Mouse (Mus musculus): ENCODE results near the gene Scnn1a. TPM values are rescaled to one million over a fixed set of nuclear protein-coding genes. Genes with fewer than 3 reads are reported as not detected.
"Not testable (repeated sequence)": the region's sequence is repeated elsewhere in the genome, so short reads cannot be mapped to it uniquely, and the experiment has no call there.

The Scnn1a gene
- 1.0 and 1.9 TPM in 2 replicates for total RNA-seq (2021)
- long read RNA-seq, experiment 1, partial matches to known transcripts: 0 of 2 reads
- long read RNA-seq, experiment 1, other reads (novel, unspliced or antisense): 2 of 2 reads
- long read RNA-seq, experiment 2: 0 reads

DNA sequence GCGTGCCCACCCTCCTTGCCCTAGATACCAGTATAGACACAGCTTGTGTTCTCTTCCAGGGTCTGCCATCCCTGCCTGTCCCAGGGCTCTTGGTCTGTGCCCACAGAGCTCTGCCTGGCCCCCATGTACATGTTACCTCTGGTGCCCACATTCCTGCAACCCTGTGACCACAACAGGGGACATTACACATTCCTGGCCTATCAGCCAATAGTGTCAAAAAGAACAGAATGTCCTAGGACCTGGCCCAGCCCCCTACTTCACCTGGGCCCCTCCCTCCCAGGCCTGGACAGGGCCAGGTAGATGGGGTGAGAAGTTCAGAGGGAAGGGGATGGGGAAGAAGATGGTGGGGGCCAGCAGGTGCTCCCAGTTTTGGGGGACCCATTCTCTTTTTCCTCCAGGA is at the start of gene Scnn1a:
Gene Scnn1a, plus strand, starts transcription at position 337 of the 400 bp plus-strand sequence.
- DNase-seq: no peak

DNA sequence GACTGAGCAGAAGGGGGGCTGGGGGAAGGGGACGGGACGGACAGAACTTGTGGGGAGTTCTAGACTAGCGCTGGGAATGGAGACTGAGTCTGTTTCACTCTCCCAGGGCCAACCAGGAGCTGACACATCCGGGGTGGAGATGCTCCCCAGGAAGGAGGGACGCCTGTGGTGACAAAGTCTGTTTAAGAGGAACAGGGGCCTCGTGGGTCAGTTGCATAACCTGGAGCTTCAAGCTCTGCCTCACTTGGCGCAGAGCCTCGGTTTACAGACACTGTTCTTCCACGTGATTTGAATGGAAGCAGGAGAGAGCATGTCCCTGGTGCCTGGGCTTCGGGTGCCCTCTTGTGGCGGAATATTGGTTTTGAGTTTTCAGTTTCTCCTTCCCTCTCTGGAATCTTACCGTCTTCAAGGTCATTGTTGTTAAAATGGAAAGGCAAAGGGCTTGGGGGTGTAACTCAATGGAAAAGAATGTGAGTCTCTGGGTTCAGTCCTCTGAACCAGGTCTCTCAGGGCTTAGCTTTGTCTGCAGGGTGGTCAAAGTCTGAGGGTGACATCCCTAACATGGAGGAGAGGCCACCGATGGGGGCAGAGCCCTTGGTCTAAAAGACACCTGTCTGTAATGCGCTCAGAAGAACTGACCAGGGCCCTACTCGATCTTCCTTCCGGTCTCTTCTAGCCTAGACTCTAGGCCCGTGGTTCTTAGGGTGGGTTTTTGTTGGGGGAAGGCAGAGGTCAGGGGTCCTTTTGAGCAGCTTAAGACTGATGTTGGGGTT is 48.8 kb upstream of the Scnn1a start:
- DNase-seq: peak; percentile 96

DNA sequence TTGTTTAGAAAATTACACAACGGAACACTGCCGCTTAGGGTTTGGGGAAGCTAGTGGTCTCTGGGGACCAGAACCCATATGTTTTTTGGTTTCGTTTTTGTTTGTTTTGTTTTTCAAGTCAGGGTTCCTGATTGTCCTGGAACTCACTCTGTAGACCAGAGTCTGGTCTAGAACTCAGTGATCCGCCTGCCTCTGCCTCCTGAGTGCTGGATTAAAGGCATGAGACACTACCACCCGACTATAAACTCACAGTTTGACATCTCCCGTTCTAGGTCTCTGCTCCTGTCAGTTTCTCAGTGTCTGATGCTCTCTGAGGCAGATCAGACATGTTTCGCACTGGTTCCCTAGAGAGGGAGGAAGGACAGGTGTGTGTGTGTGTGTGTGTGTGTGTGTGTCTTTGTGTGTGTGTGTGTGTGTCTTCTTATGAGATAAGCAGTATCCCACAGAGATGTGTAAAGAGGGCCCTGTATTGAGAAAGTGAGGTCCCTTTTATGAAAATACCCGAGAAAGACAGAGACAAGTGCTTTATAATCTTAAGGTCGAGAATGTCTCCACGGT is 48.2 kb upstream of the Scnn1a start:
- no peak for DNase-seq

DNA sequence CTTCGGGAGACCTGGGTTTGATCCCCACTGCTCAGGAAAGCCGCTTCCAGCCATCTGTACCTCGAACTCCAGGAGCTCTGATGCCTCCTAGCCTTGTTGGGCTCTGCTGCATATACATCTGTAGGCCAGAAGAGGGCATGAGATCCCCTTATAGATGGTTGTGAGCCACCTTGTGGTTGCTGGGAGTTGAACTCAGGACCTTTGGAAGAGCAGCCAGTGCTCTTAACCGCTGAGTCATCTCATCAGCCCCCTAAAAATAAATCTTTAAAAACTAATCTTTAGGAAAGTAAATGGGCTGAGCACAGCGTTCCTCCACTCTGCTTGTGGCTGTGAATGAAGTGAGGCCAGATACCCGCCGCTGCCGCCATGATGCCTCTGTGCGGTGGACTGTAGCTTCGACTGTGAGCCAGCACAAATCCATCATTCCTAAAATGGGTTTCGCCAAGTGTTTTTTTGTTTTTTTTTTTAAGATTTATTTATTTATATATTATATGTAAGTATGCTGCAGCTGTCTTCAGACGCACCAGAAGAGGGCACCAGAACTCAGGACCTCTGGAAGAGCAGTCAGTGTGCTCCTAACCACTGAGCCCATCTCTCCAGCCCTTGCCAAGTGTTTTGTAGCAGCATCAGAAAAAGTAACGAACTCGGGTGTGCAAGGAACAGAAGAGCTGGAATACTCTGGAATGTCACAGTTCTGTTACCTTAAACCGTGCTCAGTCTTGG is 45.5 kb upstream of the Scnn1a start:
- DNase-seq: peak; percentile 64

DNA sequence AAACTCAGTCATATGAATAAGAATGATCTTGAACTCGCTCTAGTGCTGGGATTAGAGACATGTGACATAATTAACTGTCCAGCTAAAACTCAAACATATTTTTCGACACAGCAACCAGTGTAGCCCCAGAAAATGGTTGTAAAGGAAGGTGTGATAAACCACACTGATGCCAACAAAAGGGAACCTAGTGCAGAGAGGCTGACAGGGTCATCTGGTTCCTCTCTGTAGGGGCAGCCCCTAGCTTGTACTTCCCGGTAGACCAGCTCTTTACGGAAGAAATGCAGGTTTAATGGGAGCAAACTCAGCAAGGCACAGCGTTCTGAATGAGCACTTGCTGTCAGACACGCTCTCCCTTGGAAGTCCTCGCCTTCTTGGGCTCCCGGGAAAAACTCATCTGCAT is 40.7 kb upstream of the Scnn1a start:
- DNase-seq: no peak

DNA sequence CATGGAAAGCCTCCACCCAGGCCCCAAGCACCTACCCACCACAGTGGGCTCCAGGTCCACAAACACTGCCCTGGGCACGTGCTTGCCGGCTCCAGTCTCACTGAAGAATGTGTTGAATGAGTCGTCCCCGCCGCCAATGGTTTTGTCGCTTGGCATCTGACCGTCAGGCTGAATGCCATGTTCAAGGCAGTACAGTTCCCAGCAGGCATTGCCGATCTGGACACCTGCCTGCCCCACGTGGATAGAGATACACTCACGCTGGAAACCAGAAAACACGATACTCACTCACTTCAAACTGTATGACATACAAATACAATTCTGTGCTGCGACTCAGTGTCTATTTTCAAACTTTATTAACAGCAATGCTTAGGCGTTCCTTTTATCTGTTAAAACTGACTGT is 37.7 kb upstream of the Scnn1a start:
- DNase-seq: not testable (repeated sequence)

DNA sequence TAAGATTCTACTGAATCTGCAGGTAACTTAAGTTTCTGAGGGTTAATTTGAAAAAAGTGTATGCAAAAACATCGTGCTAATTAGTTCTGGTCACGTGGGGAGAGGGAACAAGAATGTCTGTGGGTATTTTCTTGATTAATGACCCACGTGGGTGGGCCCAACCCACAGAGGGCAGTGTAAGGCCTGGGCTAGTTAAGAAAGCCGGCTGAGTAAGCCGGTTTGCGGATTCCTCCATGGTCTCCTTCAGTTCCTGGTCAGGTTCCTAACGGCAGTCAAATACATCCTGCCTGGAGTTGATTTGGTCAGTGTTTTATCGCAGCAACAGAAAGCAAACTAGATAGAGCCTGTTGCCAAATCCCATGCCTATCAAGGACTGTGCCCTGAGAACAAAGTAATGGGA is 36.2 kb upstream of the Scnn1a start:
- no peak for DNase-seq

DNA sequence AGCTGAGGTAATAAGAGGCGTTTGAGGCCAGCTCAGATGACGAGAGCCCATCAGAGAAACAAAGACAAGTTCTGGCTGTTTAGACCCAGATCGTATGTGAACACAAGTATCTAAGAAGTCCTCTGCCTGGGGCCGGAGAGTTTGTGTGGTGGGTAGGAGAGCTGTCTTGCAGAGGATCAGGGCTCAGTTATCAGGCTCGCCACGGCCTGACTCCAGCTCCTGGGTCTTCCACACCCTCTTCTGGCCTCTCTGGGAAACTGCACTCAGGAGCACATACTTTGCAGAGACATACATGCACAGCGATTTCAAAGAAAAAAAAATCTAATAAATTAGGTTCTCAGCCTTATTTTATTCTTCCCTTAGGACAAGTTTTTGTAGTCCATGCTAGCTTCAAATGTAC is 35.7 kb upstream of the Scnn1a start:
- no peak for DNase-seq

DNA sequence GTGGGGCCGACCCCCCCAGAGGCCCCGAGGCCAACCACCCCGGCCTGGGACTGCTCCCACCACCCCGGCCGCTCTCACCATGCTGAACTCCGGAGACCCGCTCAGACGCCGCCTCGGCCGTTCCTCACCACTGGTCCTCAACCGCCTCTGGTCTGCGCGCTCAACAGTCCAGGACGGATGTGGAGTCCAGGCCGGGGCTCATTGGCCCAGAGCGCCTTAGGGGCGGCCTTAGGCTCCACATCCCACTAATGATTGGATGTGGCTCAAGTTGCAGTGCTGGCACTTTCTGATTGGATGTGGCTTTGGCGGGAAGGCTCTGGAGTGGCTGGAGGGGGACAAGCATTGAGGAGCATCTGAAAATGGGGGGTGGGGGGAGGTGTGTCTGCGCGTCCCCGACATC is 34.6 kb upstream of the Scnn1a start, which contains the start of gene Tuba3a:
Gene Tuba3a, minus strand, starts transcription at position 153 of the 400 bp plus-strand sequence.
- DNase-seq: no peak

DNA sequence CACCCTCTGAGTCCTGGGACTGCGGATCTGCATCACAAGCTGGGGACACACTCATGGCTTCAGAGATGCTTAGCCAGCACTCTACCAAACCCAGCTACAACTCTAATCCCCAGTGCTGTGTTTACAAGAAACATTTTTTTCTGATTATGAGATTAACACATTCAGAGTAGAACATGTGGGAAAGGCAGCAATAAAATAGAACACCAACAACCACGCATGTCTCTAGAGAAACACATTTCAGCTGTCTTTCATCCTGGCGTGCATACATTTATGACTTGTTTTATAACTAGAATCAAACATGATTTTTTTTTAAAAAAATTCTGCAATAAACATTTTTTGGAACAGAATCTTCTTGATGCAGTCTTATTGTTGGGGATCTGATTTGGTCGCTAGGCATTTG is 33.5 kb upstream of the Scnn1a start:
- DNase-seq: no peak

DNA sequence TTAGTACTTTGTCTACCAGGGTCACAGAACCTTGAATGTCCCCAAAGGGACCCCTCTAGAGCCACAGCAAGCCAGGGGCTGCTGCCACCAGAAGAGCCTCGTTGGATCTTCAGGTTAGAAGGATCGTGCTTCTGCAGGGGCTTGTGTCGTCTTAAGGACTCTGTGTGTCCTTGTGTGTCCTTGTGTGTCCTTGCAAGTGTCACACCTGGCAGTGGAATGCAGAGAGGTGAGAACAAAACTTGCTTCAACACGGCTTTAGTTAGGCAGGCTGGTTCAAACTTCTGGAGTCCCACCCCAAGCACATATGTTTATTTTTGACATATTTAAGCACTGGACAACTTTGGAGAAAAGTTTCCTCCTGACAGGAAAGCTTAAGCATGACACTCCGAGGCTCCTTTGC is 31.7 kb upstream of the Scnn1a start:
- no peak for DNase-seq

DNA sequence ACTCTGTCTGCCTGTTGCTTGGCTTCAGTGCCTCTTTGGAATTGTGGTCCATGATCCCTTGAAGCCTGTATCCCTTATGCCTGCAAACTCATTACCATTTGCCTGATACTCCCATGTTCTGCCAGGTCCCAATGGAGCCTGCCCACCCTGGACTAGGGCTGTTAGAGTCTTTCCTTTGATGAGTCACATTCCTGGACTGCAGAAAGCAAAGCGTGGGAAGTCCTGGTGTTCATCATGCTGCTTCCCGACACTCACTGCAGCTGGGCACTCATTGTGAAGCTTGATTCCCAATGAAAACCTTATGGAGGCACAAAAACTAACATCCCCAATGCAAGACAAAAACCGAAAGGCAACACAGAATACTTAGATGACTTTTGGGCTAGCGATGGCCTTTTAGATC is 29.1 kb upstream of the Scnn1a start:
- no peak for DNase-seq

DNA sequence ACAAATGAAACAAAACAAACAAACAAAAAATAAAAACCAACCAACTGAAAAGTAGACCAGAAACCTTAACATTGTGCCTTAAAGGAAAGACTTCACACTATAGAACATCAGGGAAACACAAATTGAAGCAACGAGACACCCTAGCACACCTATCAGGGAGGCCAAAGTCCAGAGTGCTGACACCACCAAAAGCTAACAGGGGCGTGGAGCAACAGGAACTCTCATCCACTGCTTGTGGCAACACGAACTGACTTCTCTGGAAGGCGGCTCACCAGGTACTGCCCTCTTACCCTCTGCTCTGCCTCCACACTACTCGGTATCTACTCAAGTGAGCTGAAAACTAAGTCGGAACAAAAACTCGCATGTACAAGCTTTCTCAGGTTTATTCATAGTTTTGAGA is 28.2 kb upstream of the Scnn1a start:
- no peak for DNase-seq

DNA sequence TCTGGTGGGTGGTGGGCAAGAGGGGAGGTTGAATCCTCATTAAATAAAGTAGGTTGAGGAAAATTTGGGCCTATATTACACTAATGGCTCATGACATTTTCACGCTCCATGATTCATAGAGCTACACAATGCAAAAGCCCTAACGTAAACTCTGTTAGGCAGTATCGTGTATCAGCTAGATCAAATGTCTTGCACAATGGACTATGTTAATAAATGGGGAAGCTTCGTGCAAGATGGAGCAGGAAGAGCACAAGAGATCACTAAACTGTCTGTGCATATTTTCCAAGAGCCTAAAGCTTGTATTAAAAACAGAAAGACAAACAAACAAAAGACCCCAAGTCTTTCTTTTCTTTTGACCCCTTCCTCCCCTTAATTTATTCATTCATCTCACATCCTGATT is 26.4 kb upstream of the Scnn1a start:
- no peak for DNase-seq

DNA sequence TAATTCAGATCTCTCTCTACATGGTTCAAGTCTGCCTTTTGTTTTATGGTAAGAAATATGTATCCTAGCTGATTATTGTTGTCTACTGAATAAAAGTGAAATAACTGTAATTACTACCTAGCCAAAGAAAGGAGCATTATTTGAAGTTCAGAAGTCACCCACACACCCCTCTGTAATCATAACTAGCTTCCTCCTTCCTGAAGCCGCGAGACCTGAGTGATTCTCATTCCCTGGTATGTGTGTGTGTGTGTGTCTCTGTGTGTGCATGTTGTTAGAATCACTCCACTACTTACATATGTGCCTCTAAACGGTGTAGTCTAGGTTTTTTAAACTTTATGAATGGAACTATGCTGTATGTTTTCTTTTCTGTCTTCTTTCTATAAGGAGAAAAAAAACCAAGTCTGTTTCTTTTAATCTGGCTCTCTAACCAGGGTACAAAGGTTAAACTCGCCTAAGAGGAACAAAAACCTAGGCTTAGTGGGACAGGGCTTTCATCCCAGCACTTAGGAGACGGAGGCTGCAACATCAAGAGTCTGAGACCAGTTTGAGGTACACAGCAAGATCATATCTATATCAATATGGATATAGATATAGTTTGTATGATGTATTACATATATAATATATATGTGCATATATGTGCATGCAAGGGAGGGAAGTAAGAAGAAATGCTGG is 23.2 kb upstream of the Scnn1a start:
- no peak for DNase-seq

DNA sequence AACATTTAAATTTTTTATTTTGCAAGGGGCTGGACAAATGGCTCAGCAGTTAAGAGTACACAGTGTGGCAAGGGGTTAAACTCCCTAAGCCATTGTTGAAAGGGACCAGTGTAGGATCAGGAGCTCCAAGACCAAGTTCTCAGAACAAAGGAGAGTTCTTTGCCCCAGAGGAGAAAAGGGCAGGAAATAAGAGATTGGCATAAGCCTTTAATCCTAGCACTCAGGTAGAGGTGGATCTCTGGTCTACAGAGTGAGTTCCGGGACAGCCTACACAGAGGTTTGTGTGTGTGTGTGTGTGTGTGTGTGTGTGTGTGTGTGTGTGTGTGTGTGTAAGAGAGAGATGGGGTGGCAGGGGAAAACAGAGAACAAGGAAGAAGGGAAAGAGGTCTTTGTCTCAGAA is 19.5 kb upstream of the Scnn1a start:
- no peak for DNase-seq

DNA sequence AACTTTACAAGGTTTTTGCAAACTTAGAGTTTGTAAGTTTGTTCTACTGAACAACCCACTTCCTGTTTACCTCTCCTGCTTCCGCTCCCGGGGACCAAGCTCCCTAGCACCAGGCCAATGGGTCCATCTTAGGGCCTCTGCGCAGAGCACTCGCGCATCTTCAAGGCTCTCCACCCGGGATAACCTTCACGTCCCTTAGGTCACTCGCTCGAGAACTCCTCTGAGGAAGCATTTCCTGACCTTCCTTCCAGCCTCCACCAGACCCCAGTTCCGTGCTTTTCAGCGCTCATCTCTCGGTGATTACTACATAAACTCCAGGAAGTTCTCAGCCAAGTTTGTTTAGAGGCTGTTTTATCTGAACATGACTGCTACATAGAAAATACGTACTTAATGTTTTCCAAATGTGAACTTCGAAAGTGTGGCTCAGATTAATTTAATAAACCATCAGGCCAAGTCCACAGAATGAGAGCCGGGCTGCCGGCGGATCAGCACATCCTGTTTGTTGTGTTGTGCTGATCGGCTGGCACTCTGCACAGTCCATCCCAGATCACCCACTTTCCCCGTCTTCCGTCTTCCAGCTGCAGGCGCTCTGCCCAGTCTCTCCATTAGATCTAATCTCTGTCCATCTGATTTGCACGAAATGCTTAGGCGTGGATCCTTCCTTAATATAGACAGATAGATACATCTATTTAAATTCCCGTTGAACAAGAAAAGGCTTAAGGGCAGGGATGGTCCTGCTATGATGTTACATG is 18.1 kb upstream of the Scnn1a start:
- DNase-seq: peak; percentile 36

DNA sequence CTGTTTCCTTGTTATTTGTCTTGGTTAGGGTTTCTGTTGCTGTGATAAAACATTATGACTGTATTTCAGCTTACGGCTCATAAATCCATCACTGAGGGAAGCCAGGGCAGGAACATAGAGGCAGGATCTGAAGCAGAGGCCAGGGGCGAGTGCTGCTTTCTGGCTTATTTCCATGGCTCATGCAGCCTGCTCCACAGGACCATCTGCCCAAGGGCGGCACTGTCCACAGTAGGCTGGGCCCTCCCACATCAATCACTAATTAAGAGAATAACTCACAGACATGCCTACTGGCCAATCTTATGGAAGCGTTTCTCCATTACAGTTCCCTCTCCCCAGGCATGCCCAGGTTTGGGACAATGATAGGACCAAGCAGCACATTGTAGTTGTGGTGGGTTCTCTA is 17.2 kb upstream of the Scnn1a start:
- DNase-seq: no peak

DNA sequence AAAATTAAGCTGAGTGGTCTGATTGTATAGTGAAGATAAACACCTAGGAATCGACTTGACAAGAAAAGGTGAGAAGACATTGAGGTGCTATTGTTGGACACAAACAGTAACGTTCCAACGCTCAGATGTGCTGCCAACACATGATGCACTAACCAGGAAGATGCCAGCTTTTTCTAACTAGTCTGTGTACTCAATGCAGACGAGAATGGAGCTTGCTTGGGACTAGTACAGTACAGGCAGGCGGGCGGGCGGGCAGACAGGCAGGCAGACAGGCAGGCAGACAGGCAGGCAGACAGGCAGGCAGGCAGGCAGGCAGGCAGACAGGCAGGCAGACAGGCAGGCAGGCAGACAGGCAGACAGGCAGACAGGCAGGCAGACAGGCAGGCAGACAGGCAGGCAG is 16.1 kb upstream of the Scnn1a start:
- DNase-seq: not testable (repeated sequence)

DNA sequence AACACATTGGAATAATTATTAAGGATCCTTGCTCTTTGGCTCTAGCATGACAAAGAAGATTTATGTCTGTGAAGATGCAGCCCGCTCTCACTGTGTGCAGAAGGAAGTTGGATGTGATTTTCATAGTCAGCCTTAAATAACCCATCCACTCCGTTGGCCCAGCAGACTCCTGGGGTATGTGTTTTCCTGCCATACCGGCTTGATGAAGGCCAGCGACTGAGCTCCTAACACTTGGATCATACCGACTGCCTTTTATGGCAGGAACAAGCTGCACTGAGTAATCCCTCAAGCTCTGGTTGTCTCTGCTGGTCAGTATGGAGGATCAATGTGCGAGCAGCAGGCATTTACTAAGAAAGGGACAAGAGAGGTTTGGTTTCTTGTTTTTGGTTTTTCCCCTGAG is 15.0 kb upstream of the Scnn1a start:
- DNase-seq: no peak

DNA sequence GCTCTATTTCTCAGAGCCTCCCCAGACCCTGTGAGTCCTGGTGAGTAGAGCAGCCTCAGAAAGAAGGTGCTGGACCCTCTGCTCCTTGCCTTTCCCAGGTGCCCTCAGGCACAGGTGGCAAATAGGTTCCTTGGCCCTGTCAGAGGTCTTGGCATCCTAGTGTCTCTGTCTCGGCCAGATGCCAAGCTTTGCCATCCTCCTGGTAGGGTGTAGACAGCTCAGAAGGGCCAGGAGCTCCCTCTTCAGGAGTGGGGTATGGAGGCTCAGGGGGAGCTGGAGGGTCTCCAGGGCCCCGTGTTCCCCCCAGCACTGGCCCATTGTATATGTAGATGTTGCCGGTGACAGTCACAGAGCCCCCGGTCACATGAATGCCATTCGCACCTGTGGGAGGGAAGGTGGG is 13.4 kb upstream of the Scnn1a start:
- no peak for DNase-seq

DNA sequence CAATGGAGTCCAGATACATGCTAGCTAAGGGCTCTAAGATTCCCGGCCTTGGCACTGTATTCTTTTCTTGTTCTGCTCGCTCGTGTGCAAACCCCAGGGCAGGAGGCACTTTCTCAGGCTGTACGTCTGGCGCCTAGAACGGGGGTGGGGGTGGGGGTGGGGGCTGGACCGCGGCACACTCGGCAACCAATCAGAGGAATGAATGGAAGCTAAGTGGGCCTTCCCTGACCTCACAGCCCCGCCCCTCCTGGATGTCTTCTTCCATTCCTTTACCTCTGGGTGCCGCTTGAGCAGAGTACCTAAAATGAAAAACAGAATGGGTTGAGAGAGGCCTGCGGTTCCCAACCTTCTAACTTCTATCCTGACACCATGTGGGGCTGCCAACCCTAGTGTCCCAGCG is 11.5 kb upstream of the Scnn1a start:
- no peak for DNase-seq

Measured in adrenal gland, postnatal 14 days (tissue).